Mouse (Mus musculus) CH12.LX (cell line): ENCODE results near the gene Psmg1. TPM values are rescaled to one million over a fixed set of nuclear protein-coding genes. Genes with fewer than 3 reads are reported as not detected.

Experiments
- DNase-seq: peaks from one replicate; pipeline ENCODE4 v3.0.0-alpha.2; 2013; ENCODE audit errors: extremely low read depth
- H3K27ac ChIP-seq: 2 replicates; pipeline ENCODE4 v1.5.1; 2012; ENCODE audit warnings: low read depth, mild to moderate bottlenecking, control low read depth, moderate library complexity; ENCODE audit not compliant: insufficient read depth
- H3K27me3 ChIP-seq: replicated peaks from 2 replicates; pipeline ENCODE3; 2012; ENCODE audit warnings: inconsistent platforms
- H3K36me3 ChIP-seq, 2 experiments: replicated peaks in 1 of 2; 2 replicates each; pipeline versions ENCODE3 to v1.6.1; 2012; ENCODE audit warnings: inconsistent platforms in 1 of 2, low read length in 1 of 2, mild to moderate bottlenecking in 1 of 2, mixed read lengths in 1 of 2, moderate library complexity in 1 of 2; ENCODE audit not compliant: control insufficient read depth in 1 of 2, insufficient read depth in 1 of 2
- H3K4me1 ChIP-seq, 2 experiments: 2 replicates each; pipeline ENCODE4 v1.6.1; 2012; ENCODE audit warnings: inconsistent platforms in 1 of 2, moderate library complexity in 1 of 2; ENCODE audit not compliant: insufficient read depth in 2 of 2, control insufficient read depth in 1 of 2
- H3K4me2 ChIP-seq: 2 replicates; pipeline ENCODE4 v1.6.1; 2012; ENCODE audit warnings: low read depth, mild to moderate bottlenecking, control low read depth; ENCODE audit not compliant: poor library complexity, insufficient read depth, severe bottlenecking
- H3K4me3 ChIP-seq, 3 experiments: fragments of 150-350 bp in 1 of 3; sonication (generic) in 1 of 3; replicated peaks in 1 of 3; 2 replicates each; pipeline versions ENCODE3 to v1.5.1; 2011 to 2012; ENCODE audit warnings: low read depth in 2 of 3, low read length in 2 of 3, mild to moderate bottlenecking in 2 of 3, moderate library complexity in 2 of 3, control low read depth in 1 of 3, improper control_type of control experiment in 1 of 3, inconsistent platforms in 1 of 3, mixed read lengths in 1 of 3; ENCODE audit not compliant: poor library complexity in 1 of 3
- H3K79me2 ChIP-seq: replicated peaks from 2 replicates; pipeline ENCODE4 v1.6.1; 2012; ENCODE audit warnings: mild to moderate bottlenecking, moderate library complexity; ENCODE audit not compliant: control insufficient read depth, poor library complexity, insufficient read depth, severe bottlenecking; ENCODE audit errors: extremely low read depth
- H3K9ac ChIP-seq: 2 replicates; pipeline ENCODE4 v1.6.1; 2012; ENCODE audit warnings: low read depth, mild to moderate bottlenecking, control low read depth, moderate library complexity; ENCODE audit not compliant: insufficient read depth
- H3K9me3 ChIP-seq: replicated peaks from 2 replicates; pipeline ENCODE3; 2012; ENCODE audit warnings: low read length, inconsistent platforms, mixed read lengths
- BHLHE40 ChIP-seq: IDR thresholded peaks from 2 replicates; pipeline ENCODE4 v1.6.1; 2011; ENCODE audit warnings: mild to moderate bottlenecking, low read depth, low read length, improper control_type of control experiment
- CTCF ChIP-seq, 2 experiments: IDR thresholded peaks in 1 of 2; conservative IDR thresholded peaks in 1 of 2; 2 replicates each; pipeline ENCODE4 v1.5.1; 2011 to 2012; ENCODE audit warnings: low read depth in 2 of 2, low read length in 2 of 2, improper control_type of control experiment in 1 of 2, inconsistent platforms in 1 of 2, mild to moderate bottlenecking in 1 of 2, moderate library complexity in 1 of 2
- E2F4 ChIP-seq: IDR thresholded peaks from 2 replicates; pipeline ENCODE4 v1.6.1; 2011; ENCODE audit warnings: low read depth, low read length, improper control_type of control experiment; ENCODE audit not compliant: insufficient replicate concordance
- EP300 ChIP-seq: IDR thresholded peaks from 2 replicates; pipeline ENCODE4 v1.6.1; 2011; ENCODE audit warnings: low read length, improper control_type of control experiment
- IRF4 ChIP-seq: IDR thresholded peaks from 2 replicates; pipeline ENCODE4 v1.6.1; 2014; ENCODE audit warnings: low read depth, mild to moderate bottlenecking, inconsistent platforms, low read length, improper control_type of control experiment
- JUN ChIP-seq: IDR thresholded peaks from 2 replicates; pipeline ENCODE4 v1.6.1; 2011; ENCODE audit warnings: low read depth, mild to moderate bottlenecking, low read length, improper control_type of control experiment, moderate library complexity; ENCODE audit not compliant: insufficient read depth
- JUND ChIP-seq: conservative IDR thresholded peaks from 2 replicates; pipeline ENCODE4 v1.6.1; 2011; ENCODE audit warnings: low read depth, low read length, improper control_type of control experiment
- KAT2A ChIP-seq: IDR thresholded peaks from 2 replicates; pipeline ENCODE4 v1.6.1; 2012; ENCODE audit warnings: low read length, improper control_type of control experiment, inconsistent platforms; ENCODE audit not compliant: insufficient replicate concordance
- MAX ChIP-seq: IDR thresholded peaks from 2 replicates; pipeline ENCODE4 v1.6.1; 2011; ENCODE audit warnings: low read length, improper control_type of control experiment
- MAZ ChIP-seq: IDR thresholded peaks from 2 replicates; pipeline ENCODE4 v1.6.1; 2012; ENCODE audit warnings: low read depth, mild to moderate bottlenecking, inconsistent platforms, low read length, improper control_type of control experiment, moderate library complexity
- MEF2A ChIP-seq: IDR thresholded peaks from 2 replicates; pipeline ENCODE4 v1.6.1; 2014; ENCODE audit warnings: low read depth, mild to moderate bottlenecking, inconsistent platforms, low read length, improper control_type of control experiment, borderline replicate concordance
- MYC ChIP-seq: IDR thresholded peaks from 2 replicates; pipeline ENCODE4 v1.6.1; 2011; ENCODE audit warnings: low read depth, mild to moderate bottlenecking, improper control_type of control experiment, low read length
- NELFE ChIP-seq: IDR thresholded peaks from 2 replicates; pipeline ENCODE4 v1.6.1; 2011; ENCODE audit warnings: low read depth, low read length, improper control_type of control experiment
- NRF1 ChIP-seq: IDR thresholded peaks from 2 replicates; pipeline ENCODE4 v1.6.1; 2014; ENCODE audit warnings: low read depth, mild to moderate bottlenecking, inconsistent platforms, low read length, improper control_type of control experiment, moderate library complexity
- PAX5 ChIP-seq: IDR thresholded peaks from 2 replicates; pipeline ENCODE4 v1.6.1; 2012; ENCODE audit warnings: low read length, inconsistent platforms, mixed read lengths
- POLR2AphosphoS2 ChIP-seq: IDR thresholded peaks from 2 replicates; pipeline ENCODE4 v1.6.1; 2011; ENCODE audit warnings: low read depth, low read length, improper control_type of control experiment
- RCOR1 ChIP-seq: conservative IDR thresholded peaks from 2 replicates; pipeline ENCODE4 v1.6.1; 2012; ENCODE audit warnings: low read depth, mild to moderate bottlenecking, inconsistent platforms, low read length, improper control_type of control experiment
- SMC3 ChIP-seq: IDR thresholded peaks from 2 replicates; pipeline ENCODE4 v1.6.1; 2011; ENCODE audit warnings: low read depth, low read length, improper control_type of control experiment
- TBP ChIP-seq: conservative IDR thresholded peaks from 2 replicates; pipeline ENCODE4 v1.6.1; 2011; ENCODE audit warnings: low read depth, low read length, improper control_type of control experiment
- TCF12 ChIP-seq: IDR thresholded peaks from 2 replicates; pipeline ENCODE4 v1.6.1; 2014; ENCODE audit warnings: low read depth, mild to moderate bottlenecking, inconsistent platforms, low read length, improper control_type of control experiment
- UBTF ChIP-seq: IDR thresholded peaks from 2 replicates; pipeline ENCODE4 v1.6.1; 2012; ENCODE audit warnings: low read depth, mild to moderate bottlenecking, inconsistent platforms, low read length, improper control_type of control experiment, moderate library complexity
- USF1 ChIP-seq: IDR thresholded peaks from 2 replicates; pipeline ENCODE4 v1.6.1; 2014; ENCODE audit warnings: low read depth, mild to moderate bottlenecking, inconsistent platforms, low read length, improper control_type of control experiment
- ZC3H11A ChIP-seq: IDR thresholded peaks from 2 replicates; pipeline ENCODE4 v1.6.1; 2012; ENCODE audit warnings: low read depth, mild to moderate bottlenecking, inconsistent platforms, low read length, improper control_type of control experiment
- ZNF384 ChIP-seq: IDR thresholded peaks from 2 replicates; pipeline ENCODE4 v1.6.1; 2012; ENCODE audit warnings: low read depth, low read length, improper control_type of control experiment, inconsistent platforms
- dilution Hi-C: fragments of 300-500 bp; cut with MboI; formaldehyde crosslinking; loops from 2 replicates; pipeline ENCODE4 v1.14.3; 2020; ENCODE audit warnings: low sequenced_read_pairs; ENCODE audit not compliant: extremely low pct_unique_long_range_greater_than_20kb, extremely low pct_ligation_motif_present
- in situ Hi-C: fragments of 300-500 bp; cut with MboI; formaldehyde crosslinking; loops from 3 replicates; pipeline ENCODE4 v1.14.3; 2019; ENCODE audit warnings: low sequenced_read_pairs, low pct_ligation_motif_present, low pct_unique_long_range_greater_than_20kb, mixed read lengths
- polyA plus RNA-seq: library from polyadenylated mRNA; unstranded; fragments of >175 nt; gene quantifications from 2 replicates; pipeline ENCODE4 v1.2.1, GENCODE M21; 2012; ENCODE audit warnings: low read depth; ENCODE audit not compliant: insufficient read length
- total RNA-seq, 2 experiments: library from RNA; depleted of rRNA; stranded (reverse); fragments of 300-350 nt in 1 of 2; fragments of >200 nt in 1 of 2; gene quantifications; 2 replicates each; pipeline ENCODE4 v1.2.3; 2012 to 2014

Gene Psmg1
- total and polyA plus RNA-seq, 3 experiments, result 134 to 256 (median 198) TPM

GRCm38 (mm10) chr16:95945389-95946311 is 45.1 kb downstream of the Psmg1 start:
- no peak for TF ChIP-seq POLR2AphosphoS2
- TF ChIP-seq MAX, result no peak; the same call in 1 of the 2 replicates
- 0 out of 2 replicates have a peak, but pooled peaks have one; percentile 21 for TF ChIP-seq NRF1
- TF ChIP-seq MEF2A, result peak; percentile 33; the same call in 1 of the 2 replicates
- TF ChIP-seq NELFE, result no peak; the same call in 1 of the 2 replicates
- TF ChIP-seq TCF12, result 0 out of 2 replicates have a peak, but pooled peaks have one; percentile 42
- peak; percentile 49 for TF ChIP-seq BHLHE40
- TF ChIP-seq E2F4, result peak; percentile 56; the same call in 1 of the 2 replicates
- no peak for TF ChIP-seq MAZ
- TF ChIP-seq EP300, result no peak
- TF ChIP-seq CTCF (conservative IDR thresholded peaks at IDR 0.05 in 1 of 2, IDR thresholded peaks at IDR 0.05 in 1 of 2; ENCODE audit: low read depth in 2 of 2, low read length in 2 of 2), result peak; percentile 93 to 99
- no peak for TF ChIP-seq RCOR1
- TF ChIP-seq KAT2A, result no peak
- TF ChIP-seq UBTF, result no peak
- no peak for TF ChIP-seq PAX5
- no peak for TF ChIP-seq USF1
- peak; percentile 99 for TF ChIP-seq ZNF384
- peak; percentile 99 for TF ChIP-seq SMC3
- TF ChIP-seq MYC, result no peak
- TF ChIP-seq IRF4, result peak; percentile 64; the same call in 1 of the 2 replicates
- TF ChIP-seq JUN, result no peak
- no peak for TF ChIP-seq TBP
- peak; percentile 35; the same call in 1 of the 2 replicates for TF ChIP-seq JUND
- peak; percentile 99 for TF ChIP-seq ZC3H11A
- H3K79me2 ChIP-seq, result no peaks in the 10 kb centered on the region
- DNase-seq, result peak; percentile 91
- no peaks in the 10 kb centered on the region for H3K9me3 ChIP-seq
- H3K4me3 ChIP-seq, result no peak overlapping the region
- peaks cover 4 to 14% of the 10 kb centered on the region in 2 experiments for H3K4me1 ChIP-seq
- H3K4me2 ChIP-seq, result peak overlapping the region; percentile 40; the same call in 1 of the 2 replicates
- H3K9ac ChIP-seq, result no peak overlapping the region
- no peak overlapping the region for H3K27ac ChIP-seq
- dilution Hi-C loops, result no loop called here
- in situ Hi-C loops, result loop anchor here (5.0 to 10.0 kb wide), 2 partner anchors 178 to 291 kb away; no protein-coding TSS in a partner anchor
- H3K36me3 ChIP-seq, result peaks cover 0 to 4% of the 10 kb centered on the region in 2 experiments
- H3K27me3 ChIP-seq, result peaks cover 2% of the 10 kb centered on the region
